Mouse (Mus musculus) megakaryocyte, embryonic 14.5 days (primary cell): Measurements from ENCODE around the gene Pcbp1.

Experiments used
- FLI1 ChIP-seq: IDR thresholded peaks from 2 replicates; pipeline ENCODE4 v1.6.1; 2012; ENCODE audit warnings: low read length, inconsistent platforms, mixed read lengths
- GATA1 ChIP-seq: IDR thresholded peaks from 3 replicates; pipeline ENCODE4 v1.6.1; 2012; ENCODE audit warnings: mixed read lengths, low read length, inconsistent platforms, borderline replicate concordance

- TF ChIP-seq GATA1 (no peak), FLI1 (no peak)
Measured at GRCm38 (mm10) chr6:86474646-86475181, 51.4 kb downstream of the Pcbp1 start.
